Mouse (Mus musculus) liver, adult 2 months (tissue): Measurements from ENCODE around the gene Apol7e.

Source experiments
- CTCF ChIP-seq: fragments of 200-500 bp; IDR thresholded peaks from 2 replicates; pipeline ENCODE4 v1.5.1; 2011; ENCODE audit warnings: low read depth, low read length, control low read depth
- POLR2A ChIP-seq: fragments of 200-500 bp; IDR thresholded peaks from 2 replicates; pipeline ENCODE4 v1.6.1; 2011; ENCODE audit warnings: low read length, control low read depth; ENCODE audit not compliant: insufficient read depth; ENCODE audit errors: extremely low read depth

- TF ChIP-seq CTCF (no peak), POLR2A (no peak)
Measured at GRCm38 (mm10) chr15:77755132-77755531, 56.5 kb downstream of the Apol7e start.
